Comparison of ENCODE assay signal across 8 mouse cellular contexts in genomic region chr1:128244727-128245355, GRCm38 (mm10). TPM values are rescaled to one million over a fixed set of nuclear protein-coding genes. Genes with fewer than 3 reads are reported as not detected.
DNase-seq lines count a peak whose midpoint lies in the region; ATAC-seq lines count a peak whose summit lies in the region.

No protein-coding gene starts in this region.

- H3K9me3 ChIP-seq in heart, embryonic 13.5 days: no peaks in the 10 kb centered on the region
- no peaks in the 10 kb centered on the region for H3K9me3 ChIP-seq in liver, embryonic 11.5 days (ENCODE audit: control insufficient read depth, low read length)

- ATAC-seq in heart, embryonic 13.5 days (ENCODE audit: extremely low read depth, insufficient number of reproducible peaks, low FRiP score, low TSS enrichment): peak; percentile 45; the same call in 1 of the 2 replicates
- ATAC-seq in liver, embryonic 11.5 days (replicated peaks; ENCODE audit: low FRiP score): peak; percentile 62

- no peaks in the 10 kb centered on the region for H3K27me3 ChIP-seq in heart, embryonic 13.5 days (replicated peaks)
- no peaks in the 10 kb centered on the region for H3K27me3 ChIP-seq in liver, embryonic 11.5 days (replicated peaks; ENCODE audit: control insufficient read depth, insufficient read depth, low read length)

- peaks cover 19% of the 10 kb centered on the region for H3K4me1 ChIP-seq in heart, embryonic 13.5 days
- H3K4me1 ChIP-seq in liver, embryonic 11.5 days (replicated peaks; ENCODE audit: control insufficient read depth, insufficient read depth, low read length): peaks cover 4% of the 10 kb centered on the region

- 1% methylated on average over 19 of the region's 19 CpGs for WGBS in heart, embryonic 13.5 days
- under 1% methylated on average over 19 of the region's 19 CpGs for WGBS in liver, embryonic 11.5 days

- peak overlapping the region; percentile 93 for H3K9ac ChIP-seq in heart, embryonic 13.5 days
- peak overlapping the region; percentile 89 for H3K9ac ChIP-seq in liver, embryonic 11.5 days (ENCODE audit: low read depth, low read length)

- intact Hi-C loops in heart, postnatal 25 days (cut with DNase I): loop anchor here (5.0 kb wide), 2 partner anchors 143 to 473 kb away; partner anchors contain the start of genes Ccnt2, R3hdm1 and Zranb3

- peak overlapping the region; percentile 96 for H3K27ac ChIP-seq in heart, embryonic 13.5 days (replicated peaks)
- H3K27ac ChIP-seq in liver, embryonic 11.5 days (ENCODE audit: low read depth, low read length): peak overlapping the region; percentile 87

- peak; percentile 95 for DNase-seq in heart, adult 11 months
- no peak for DNase-seq in heart, postnatal 25 days (ENCODE audit: low spot score)
- DNase-seq in MEL-GATA-1-ER (ENCODE audit: extremely low read depth, low read depth): peak; percentile 74
- DNase-seq in embryo, embryonic 10.5 days (ENCODE audit: low spot score): peak; percentile 58
- DNase-seq in liver, embryonic 11.5 days (ENCODE audit: low spot score): peak; percentile 76
- DNase-seq in naive thymus-derived CD4-positive, alpha-beta T cell, adult 2 months (ENCODE audit: low read depth): peak; percentile 65
- DNase-seq in thymus, postnatal 36 days: peak; percentile 46 to 62

- peaks cover 11% of the 10 kb centered on the region for H3K36me3 ChIP-seq in heart, embryonic 13.5 days
- H3K36me3 ChIP-seq in liver, embryonic 11.5 days (ENCODE audit: control insufficient read depth, insufficient read depth, low read length): no peaks in the 10 kb centered on the region

- peak overlapping the region; percentile 85 for H3K4me2 ChIP-seq in heart, embryonic 13.5 days
- peak overlapping the region; percentile 91 for H3K4me2 ChIP-seq in liver, embryonic 11.5 days

- peak overlapping the region; percentile 85 for H3K4me3 ChIP-seq in heart, embryonic 13.5 days
- H3K4me3 ChIP-seq in liver, embryonic 11.5 days (ENCODE audit: low read depth, low read length): peak overlapping the region; percentile 81

RNA-seq across cellular contexts. Expression of gene Ubxn4, which starts 1.1 kb away (rescaled TPM):
- total RNA-seq in heart, postnatal 25 days (2021): 10 to 100 TPM; 33.4 to 37.6 TPM
- 49.2 and 63.6 TPM in 2 replicates for polyA plus RNA-seq in heart, embryonic 13.5 days (2015; fragmentation: Nextera tagmentation; extraction: Ambion mirVana)
- 57.9 and 59.5 TPM in 2 replicates for polyA plus RNA-seq in liver, embryonic 11.5 days (2014; fragmentation: Nextera tagmentation; extraction: Ambion mirVana)
